Mouse (Mus musculus) bone marrow macrophage, adult 2 months (primary cell): ENCODE data around the gene Ttc33.

Experiments used
- CTCF ChIP-seq: IDR thresholded peaks from 2 replicates; pipeline ENCODE4 v1.5.1; 2012; ENCODE audit warnings: low read depth, mild to moderate bottlenecking, low read length, moderate library complexity
- POLR2A ChIP-seq: IDR thresholded peaks from 2 replicates; pipeline ENCODE4 v1.6.1; 2012; ENCODE audit warnings: mild to moderate bottlenecking, low read depth, low read length, borderline replicate concordance

- TF ChIP-seq POLR2A = no peak
- TF ChIP-seq CTCF = no peak
Measured at GRCm38 (mm10) chr15:5238553-5238952, 53.2 kb downstream of the Ttc33 start.
